Mouse (Mus musculus) embryonic facial prominence, embryonic 14.5 days (tissue): Measurements from ENCODE around the gene Dtx4. TPM values are rescaled to one million over a fixed set of nuclear protein-coding genes. Genes with fewer than 3 reads are reported as not detected.

Experiments used
- ATAC-seq: fragments of 200-750 bp; cut with Nextera tagmentation; 2 replicates; pipeline ENCODE4 v1.8.0; 2017; ENCODE audit warnings: low read depth, moderate number of reproducible peaks, moderate TSS enrichment
- DNase-seq: peaks from one replicate; pipeline ENCODE4 v3.0.0-alpha.2; 2015; ENCODE audit warnings: low spot score
- H3K27ac ChIP-seq: fragments of 300-500 bp; sonication (generic); replicated peaks from 2 replicates; pipeline ENCODE4 v1.5.1; 2014; ENCODE audit warnings: low read depth, mild to moderate bottlenecking, low read length, moderate library complexity
- H3K27me3 ChIP-seq: fragments of 300-500 bp; sonication (generic); replicated peaks from 2 replicates; pipeline ENCODE4 v1.6.1; 2014; ENCODE audit warnings: low read length; ENCODE audit not compliant: control insufficient read depth, insufficient read depth
- H3K36me3 ChIP-seq: fragments of 300-500 bp; sonication (generic); 2 replicates; pipeline ENCODE4 v1.6.1; 2014; ENCODE audit warnings: low read length, mixed read lengths; ENCODE audit not compliant: control insufficient read depth, insufficient read depth
- H3K4me1 ChIP-seq: fragments of 300-500 bp; sonication (generic); 2 replicates; pipeline ENCODE4 v1.6.1; 2014; ENCODE audit warnings: antibody characterized with exemption, low read length; ENCODE audit not compliant: control insufficient read depth, insufficient read depth
- H3K4me2 ChIP-seq: fragments of 300-500 bp; sonication (generic); 2 replicates; pipeline ENCODE4 v1.6.1; 2014; ENCODE audit warnings: low read depth, mild to moderate bottlenecking, low read length, moderate library complexity, mixed read lengths
- H3K4me3 ChIP-seq: fragments of 300-500 bp; sonication (generic); 2 replicates; pipeline ENCODE4 v1.5.1; 2014; ENCODE audit warnings: low read depth, mild to moderate bottlenecking, low read length
- H3K9ac ChIP-seq: fragments of 300-500 bp; sonication (generic); 2 replicates; pipeline ENCODE4 v1.6.1; 2014; ENCODE audit warnings: low read depth, mild to moderate bottlenecking, low read length, moderate library complexity, mixed read lengths
- H3K9me3 ChIP-seq: fragments of 300-500 bp; sonication (generic); 2 replicates; pipeline ENCODE4 v1.6.1; 2016; ENCODE audit warnings: low read length; ENCODE audit not compliant: control insufficient read depth
- WGBS: fragments of 180-500 bp; shearing (Covaris S2); extraction: QIAGEN DNeasy Blood & Tissue Kit; methylation state at CpG from one replicate; pipeline ENCODE4 v1.1.7; 2014; 5-methylcytosine and 5-hydroxymethylcytosine counted together
- polyA plus RNA-seq: library from polyadenylated mRNA; unstranded; fragments of >200 nt; fragmentation: Nextera tagmentation; extraction: Ambion mirVana; gene quantifications from 2 replicates; pipeline ENCODE4 v1.2.1, GENCODE M21; 2014

The Dtx4 gene
- polyA plus RNA-seq, 1 experiment from 2014 or later, result 11.9 TPM

DNA sequence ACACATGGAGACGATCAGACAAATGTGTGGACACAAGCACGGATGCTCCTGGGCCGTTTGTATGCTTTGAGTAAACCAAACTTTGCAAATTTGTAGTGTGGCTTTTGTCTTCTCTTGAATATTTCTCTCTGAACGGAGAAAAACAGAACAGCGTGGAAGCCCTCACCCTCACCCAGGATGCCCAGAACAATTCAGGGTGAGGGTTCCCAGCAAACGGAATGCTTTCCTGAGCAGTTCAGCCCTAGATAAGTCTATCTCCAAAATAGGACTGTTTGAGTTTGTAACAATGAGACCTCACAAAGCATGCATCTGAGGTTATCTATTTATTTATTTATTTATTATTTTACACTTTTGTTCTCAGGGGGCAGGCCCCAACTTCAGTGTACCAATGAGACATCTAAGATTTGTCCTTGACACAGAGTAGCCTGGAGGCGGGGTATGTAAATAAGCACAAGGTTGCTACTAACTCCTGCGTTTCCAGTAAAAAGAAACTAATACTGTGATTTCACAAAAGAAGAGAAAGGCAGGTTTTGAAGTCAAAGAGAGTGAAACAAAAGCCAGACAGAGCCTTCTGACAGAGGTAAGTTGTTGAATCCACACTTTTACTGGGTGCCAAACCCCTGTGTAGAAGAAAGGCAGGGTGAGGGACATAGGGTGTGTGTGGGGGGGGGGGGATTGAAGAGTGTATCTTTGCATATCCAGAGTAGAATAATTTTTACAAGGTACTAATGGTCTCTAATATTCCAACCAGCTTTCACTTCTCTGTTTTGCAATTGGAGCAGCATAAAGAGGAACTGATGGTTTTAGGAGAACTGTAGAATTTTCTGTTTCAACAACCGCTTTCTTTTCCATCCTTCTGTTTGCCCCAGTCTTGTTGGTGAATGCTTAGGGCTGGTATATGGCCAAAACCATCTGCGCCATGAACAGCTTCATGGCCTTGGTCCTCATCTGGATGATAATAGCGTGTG, 40.7 kb downstream of the Dtx4 start, which contains the start of gene Mpeg1:
TSS of gene Mpeg1 (plus strand) at position 498 of the 968 bp plus-strand sequence.
- Histone ChIP-seq H3K9ac (no peak within 1 kb of the TSS), H3K4me3 (no peak within 1 kb of the TSS), H3K9me3 (no peaks in the 10 kb centered on the region), H3K36me3 (no peaks in the 10 kb centered on the region), H3K4me2 (no peak within 1 kb of the TSS), H3K4me1 (no peaks in the 10 kb centered on the region; the same call in 1 of the 2 replicates), H3K27me3 (no peaks in the 10 kb centered on the region), H3K27ac (no peak within 1 kb of the TSS)
- DNase-seq (no peak), ATAC-seq (no peak)
- WGBS, result 83% methylated on average over 11 of the region's 11 CpGs

DNA sequence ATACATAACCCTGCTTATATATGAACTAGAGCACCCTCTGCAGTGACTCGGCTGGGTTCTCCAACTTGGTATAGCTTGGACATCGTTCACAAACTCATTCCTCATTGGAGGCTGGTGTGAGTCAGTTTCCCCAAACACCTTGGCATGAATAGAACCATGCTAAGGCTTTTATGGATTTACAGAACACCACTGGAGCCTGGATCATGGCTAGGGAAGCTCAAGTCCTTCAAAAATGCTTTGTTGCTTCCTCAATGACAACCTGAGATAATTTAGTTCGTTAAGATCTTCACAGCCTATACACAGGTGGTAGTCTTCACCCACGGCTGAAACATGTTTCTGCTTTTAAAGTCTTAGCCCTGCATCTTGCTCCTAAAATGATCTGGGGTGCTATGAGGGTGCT, 41.7 kb downstream of the Dtx4 start:
- Histone ChIP-seq H3K4me1 (no peaks in the 10 kb centered on the region; the same call in 1 of the 2 replicates), H3K27ac (no peak overlapping the region), H3K4me3 (no peak overlapping the region), H3K36me3 (no peaks in the 10 kb centered on the region), H3K9ac (no peak overlapping the region), H3K9me3 (no peaks in the 10 kb centered on the region), H3K4me2 (no peak overlapping the region), H3K27me3 (no peaks in the 10 kb centered on the region)
- ATAC-seq (no peak), DNase-seq (no peak)
- WGBS, result 84% methylated on average over 4 of the region's 4 CpGs

DNA sequence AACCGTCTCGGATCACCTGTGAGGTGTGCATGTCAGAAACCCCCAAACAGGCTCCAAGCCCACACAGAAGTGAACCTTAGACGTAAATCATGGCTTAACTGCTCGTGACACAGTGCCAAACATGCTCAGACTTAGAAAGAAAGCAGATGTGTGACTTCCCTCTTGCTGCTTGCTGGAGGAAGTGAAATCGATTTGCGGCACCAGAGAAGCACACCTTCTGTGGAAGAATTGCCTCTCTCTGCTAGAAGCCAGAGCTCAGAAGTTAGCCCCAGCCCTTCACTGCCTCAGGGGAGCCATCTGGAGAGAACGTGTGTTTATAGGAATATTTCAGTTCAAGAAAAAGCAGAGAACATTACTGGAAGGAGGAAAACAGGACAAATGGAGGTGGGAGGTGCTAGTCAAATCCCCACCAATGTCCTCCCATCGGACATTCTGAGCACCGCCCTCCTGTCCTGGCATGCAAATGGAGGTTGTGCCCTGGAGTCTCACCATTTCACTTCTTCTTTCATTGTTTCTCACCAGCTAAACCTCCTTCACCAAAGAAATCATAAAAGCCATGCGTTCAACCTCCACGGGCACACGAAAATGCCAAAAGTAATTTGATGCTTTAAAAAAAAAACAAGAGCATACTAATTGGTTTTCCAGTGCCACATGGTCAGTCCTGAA, 43.7 kb downstream of the Dtx4 start:
- DNase-seq (peak; percentile 69), ATAC-seq (peak; percentile 68; the same call in 1 of the 2 replicates)
- peak overlapping the region; percentile 6; the same call in 1 of the 2 replicates for H3K4me3 ChIP-seq
- no peaks in the 10 kb centered on the region for H3K27me3 ChIP-seq
- 46% methylated on average over 12 of the region's 12 CpGs for WGBS
- no peak overlapping the region; the same call in 1 of the 2 replicates for H3K27ac ChIP-seq
- peak overlapping the region; percentile 38 for H3K4me2 ChIP-seq
- no peaks in the 10 kb centered on the region; the same call in 1 of the 2 replicates for H3K4me1 ChIP-seq
- H3K9ac ChIP-seq, result no peak overlapping the region
- no peaks in the 10 kb centered on the region for H3K9me3 ChIP-seq
- H3K36me3 ChIP-seq, result no peaks in the 10 kb centered on the region

DNA sequence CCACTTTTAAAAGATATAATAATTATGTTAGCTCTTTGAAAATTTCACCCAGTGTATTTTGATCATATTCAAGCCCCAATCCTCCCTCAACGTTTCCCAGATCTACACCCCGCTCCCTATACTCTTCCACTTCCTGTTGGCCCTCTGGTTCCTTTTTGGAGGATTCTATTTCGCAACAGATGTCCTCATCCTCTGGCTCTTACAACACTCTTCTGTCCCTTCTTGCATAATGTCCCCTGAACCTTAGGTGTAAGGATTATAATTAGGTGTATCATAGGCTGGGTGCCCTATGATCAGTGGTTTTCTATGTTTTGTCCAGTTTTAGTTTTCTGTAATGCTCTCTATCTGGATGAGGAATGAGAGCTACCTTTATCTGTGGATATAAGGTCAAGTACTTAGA, 56.2 kb downstream of the Dtx4 start:
- H3K4me2 ChIP-seq, result no peak overlapping the region
- no peaks in the 10 kb centered on the region for H3K4me1 ChIP-seq
- no peak overlapping the region for H3K9ac ChIP-seq
- WGBS, result 79% methylated on average over 3 of the region's 3 CpGs
- H3K36me3 ChIP-seq, result no peaks in the 10 kb centered on the region
- H3K27me3 ChIP-seq, result no peaks in the 10 kb centered on the region
- H3K9me3 ChIP-seq, result no peaks in the 10 kb centered on the region
- ATAC-seq (no peak), DNase-seq (no peak)
- no peak overlapping the region for H3K4me3 ChIP-seq
- H3K27ac ChIP-seq, result no peak overlapping the region

DNA sequence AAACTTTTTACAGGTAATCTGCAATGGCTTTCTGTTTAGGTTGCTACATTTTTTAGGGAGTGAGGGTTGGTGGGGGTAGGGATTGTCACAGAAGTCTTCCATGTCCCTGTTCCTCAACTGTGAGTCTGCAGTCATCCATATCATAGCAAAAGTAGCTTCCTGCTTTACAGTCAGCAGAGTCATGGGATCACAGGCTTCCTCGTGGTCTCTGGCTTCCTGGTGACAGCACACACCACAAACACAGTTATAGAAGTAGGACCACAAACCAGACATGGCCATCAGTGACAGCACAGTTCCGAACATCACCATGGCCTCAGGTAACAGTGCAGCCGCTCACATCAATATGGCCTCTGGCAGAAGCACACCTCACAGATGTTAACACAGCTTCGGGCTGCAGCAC, 58.7 kb downstream of the Dtx4 start:
- Histone ChIP-seq H3K4me2 (no peak overlapping the region), H3K9ac (no peak overlapping the region), H3K36me3 (no peaks in the 10 kb centered on the region), H3K4me3 (no peak overlapping the region), H3K9me3 (no peaks in the 10 kb centered on the region), H3K27me3 (no peaks in the 10 kb centered on the region), H3K4me1 (no peaks in the 10 kb centered on the region), H3K27ac (no peak overlapping the region)
- WGBS, result 71% methylated on average over 4 of the region's 4 CpGs
- DNase-seq, result no peak
- no peak for ATAC-seq

DNA sequence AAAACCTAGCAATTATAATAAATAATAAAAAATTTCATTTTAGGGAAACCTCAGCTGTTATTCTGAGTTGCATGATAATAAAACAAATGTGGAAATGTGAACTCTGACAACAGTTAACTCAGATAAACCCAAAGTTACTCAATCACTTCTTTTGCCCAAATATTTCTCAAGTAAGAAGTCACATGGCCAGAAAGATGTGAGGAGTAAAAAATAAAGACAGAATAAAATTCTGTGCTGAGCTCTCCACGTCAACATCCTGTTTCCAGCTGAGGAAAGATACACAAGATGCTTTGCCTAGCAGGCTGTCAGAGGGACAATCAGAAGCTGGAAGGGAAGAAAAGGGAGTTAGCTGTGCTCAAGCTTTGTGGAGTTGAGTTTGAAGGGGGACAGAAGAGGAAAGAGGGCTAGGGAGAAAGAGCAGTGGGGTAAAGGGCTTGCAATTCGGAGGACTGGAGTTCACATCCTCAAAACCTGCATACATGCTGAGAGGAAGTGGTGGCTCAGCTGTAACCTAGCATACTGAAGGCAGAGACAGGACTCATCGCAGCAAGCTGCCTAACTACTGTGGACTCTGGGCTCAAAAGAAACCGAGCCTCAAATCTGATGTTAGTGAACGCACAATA, 61.0 kb downstream of the Dtx4 start:
- Histone ChIP-seq H3K4me3 (no peak overlapping the region), H3K27ac (no peak overlapping the region), H3K4me1 (no peaks in the 10 kb centered on the region), H3K36me3 (no peaks in the 10 kb centered on the region), H3K27me3 (no peaks in the 10 kb centered on the region), H3K9ac (no peak overlapping the region), H3K9me3 (no peaks in the 10 kb centered on the region), H3K4me2 (no peak overlapping the region)
- DNase-seq (no peak), ATAC-seq (no peak)
- WGBS, result 77% methylated on average over 5 of the region's 5 CpGs

DNA sequence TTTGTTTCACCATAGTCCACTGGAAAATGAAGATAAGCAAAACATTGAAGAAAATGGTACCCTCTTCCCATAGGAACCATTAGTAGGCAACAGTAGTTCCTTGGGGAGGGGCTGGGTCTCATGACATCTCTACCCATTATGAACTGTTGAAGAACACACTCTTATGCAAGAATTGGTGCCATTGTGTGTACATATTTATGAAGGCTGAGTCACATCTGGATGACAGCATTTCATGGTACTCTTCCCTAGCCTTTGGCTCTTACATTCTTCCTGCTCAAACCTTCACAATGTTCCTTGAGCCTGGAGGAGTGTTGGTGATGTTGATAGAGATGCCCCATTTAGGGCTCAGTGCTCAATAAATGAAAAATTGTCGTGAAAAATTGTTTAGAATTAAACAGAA, 61.7 kb downstream of the Dtx4 start:
- H3K36me3 ChIP-seq, result no peaks in the 10 kb centered on the region

DNA sequence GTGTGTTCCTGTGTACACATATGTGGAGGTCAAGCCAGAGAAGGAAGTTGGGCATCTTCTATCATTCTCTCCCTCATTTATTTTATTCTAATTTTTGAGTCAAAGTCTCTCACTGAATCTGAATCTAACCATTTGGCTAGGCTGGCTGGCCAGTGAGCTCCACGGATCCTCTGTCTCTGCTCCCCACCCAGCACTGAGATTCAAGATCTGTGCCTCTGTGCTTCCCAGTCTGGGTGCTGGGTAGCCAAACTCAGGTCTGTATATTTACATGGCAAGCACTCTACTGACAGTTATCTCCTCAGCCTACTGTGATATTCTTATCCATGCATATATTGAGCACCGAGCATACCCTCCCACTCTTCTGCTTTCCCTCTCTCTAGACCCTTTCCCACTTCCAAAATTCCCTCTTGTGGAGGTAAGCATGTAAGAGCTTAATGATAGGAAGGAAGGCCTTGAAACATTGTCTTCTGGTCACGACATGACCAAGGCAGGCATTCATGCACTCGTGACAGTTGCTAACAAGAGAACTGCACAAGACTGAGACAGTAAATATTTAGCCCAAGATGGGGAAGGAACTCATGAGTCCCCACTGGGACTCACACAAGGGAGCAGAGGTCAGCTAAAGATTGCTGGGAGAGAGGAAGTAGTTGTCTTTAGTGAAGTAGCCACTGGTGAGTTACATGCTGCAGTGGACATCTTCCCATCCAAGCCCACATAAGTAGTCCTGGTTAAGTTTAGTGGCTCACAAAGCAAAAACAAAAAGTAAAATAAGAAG, 65.3 kb downstream of the Dtx4 start:
- Histone ChIP-seq H3K9me3 (no peaks in the 10 kb centered on the region), H3K36me3 (no peaks in the 10 kb centered on the region), H3K4me1 (no peaks in the 10 kb centered on the region), H3K27me3 (no peaks in the 10 kb centered on the region; the same call in 1 of the 2 replicates), H3K27ac (no peak overlapping the region), H3K9ac (no peak overlapping the region), H3K4me2 (no peak overlapping the region), H3K4me3 (no peak overlapping the region)
- WGBS, result 68% methylated on average over 4 of the region's 4 CpGs
- ATAC-seq (no peak), DNase-seq (no peak)

More for the DNA sequence above, 61.7 kb downstream of the Dtx4 start:
- no peaks in the 10 kb centered on the region for H3K4me1 ChIP-seq
- no peak overlapping the region for H3K9ac ChIP-seq
- ATAC-seq, result no peak
- WGBS, result 45% methylated on average over 1 of the region's 1 CpGs
- no peak overlapping the region for H3K4me2 ChIP-seq
- H3K9me3 ChIP-seq, result no peaks in the 10 kb centered on the region
- no peak overlapping the region for H3K4me3 ChIP-seq
- DNase-seq, result no peak
- H3K27ac ChIP-seq, result no peak overlapping the region
- no peaks in the 10 kb centered on the region for H3K27me3 ChIP-seq
